Mouse (Mus musculus) spleen, postnatal 36 days (tissue): ENCODE data around the gene Pmch.

Experiments used
- DNase-seq, 2 experiments: peaks; one replicate each; pipeline ENCODE4 v3.0.0; 2022; ENCODE audit warnings: low spot score in 2 of 2, mixed read lengths in 1 of 2

Pmch gene

DNA sequence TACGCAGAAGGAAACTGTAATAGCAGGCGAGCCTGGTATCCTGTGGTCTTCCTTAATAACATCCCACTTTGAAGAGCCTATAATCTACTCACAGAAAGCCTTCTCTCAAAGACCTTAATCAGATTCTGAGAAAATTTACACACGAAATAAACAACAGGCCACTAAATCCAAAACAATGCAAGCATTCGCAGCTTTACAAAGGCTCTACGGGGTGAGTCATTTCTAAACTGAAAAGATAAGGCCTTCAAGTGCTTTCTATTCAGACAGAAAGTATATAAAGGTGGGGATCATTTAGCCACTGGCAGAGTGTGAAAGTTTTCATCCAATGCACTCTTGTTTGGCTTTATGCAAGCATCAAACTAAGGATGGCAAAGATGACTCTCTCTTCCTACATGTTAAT is at the start of gene Pmch:
TSS of gene Pmch (plus strand) at position 301 of the 400 bp plus-strand sequence.
- no peak for DNase-seq

GRCm38 (mm10) chr10:88044297-88044696 is 46.6 kb upstream of the Pmch start:
- DNase-seq, result no peak

DNA sequence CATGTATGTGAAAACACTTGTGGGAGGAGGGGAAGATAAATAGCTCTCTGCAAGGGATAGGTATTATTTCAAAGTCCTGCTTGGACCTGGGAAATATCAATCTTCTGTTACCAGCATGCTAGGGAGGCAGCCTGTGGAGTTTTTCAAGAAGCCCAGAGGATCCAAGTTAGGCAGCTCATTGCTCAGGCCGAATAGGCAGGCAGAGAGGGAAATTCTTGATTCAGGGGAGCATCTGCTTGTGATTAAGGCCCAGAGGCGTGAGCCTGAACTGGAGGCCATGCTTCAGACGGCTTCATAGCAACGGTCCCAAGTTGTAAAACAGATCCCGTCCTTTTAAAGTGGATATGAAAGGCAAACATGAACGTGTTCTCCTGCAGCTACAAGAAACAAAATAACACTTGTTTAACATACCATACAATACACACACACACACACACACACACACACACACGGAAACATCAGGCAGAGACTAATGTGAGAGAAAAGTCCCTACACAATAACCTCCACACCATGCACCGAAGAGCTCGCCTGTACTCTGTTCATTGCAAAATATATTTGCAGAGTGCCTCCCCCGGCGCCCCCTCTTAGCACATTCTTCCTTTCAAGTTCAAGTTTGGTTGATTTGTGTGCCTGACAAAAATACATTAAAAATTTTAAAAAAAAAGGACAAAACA is 44.6 kb upstream of the Pmch start:
- DNase-seq, result no peak

DNA sequence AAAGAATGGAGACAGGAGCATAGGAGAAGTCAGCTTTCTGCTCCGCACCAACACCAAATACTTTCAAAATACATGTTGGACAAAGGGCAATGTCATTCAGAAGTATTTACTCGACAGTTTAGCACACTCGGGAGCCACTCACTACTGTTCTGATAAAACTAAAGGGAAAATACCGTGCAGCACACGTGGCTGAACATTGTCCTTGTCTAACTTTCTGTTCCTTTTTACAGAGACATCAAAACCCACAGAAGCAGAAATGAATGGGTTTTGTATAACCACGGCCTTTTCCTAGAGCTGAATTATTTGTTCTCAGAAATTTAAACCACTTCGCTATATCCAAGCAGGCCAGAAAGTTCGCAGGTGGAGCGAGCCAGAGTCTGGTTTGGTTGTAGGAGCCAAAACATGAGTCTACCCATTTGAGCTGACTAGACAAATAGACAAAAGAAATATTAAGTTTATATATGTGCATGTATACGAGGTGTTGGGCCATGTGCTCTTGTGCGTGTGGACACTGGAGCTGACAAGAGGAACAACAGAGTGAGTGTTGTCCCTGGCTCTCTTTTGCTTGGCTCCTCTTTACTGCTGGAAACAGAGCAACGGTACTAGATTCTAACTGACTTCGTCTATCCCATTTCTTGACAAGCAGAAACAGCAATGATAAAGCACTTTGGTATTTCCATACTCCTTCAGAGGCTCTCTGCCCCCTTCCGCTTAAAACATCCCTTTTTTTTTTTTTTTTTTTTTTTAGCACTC is 36.5 kb upstream of the Pmch start:
- DNase-seq, result peak; percentile 16 to 22

DNA sequence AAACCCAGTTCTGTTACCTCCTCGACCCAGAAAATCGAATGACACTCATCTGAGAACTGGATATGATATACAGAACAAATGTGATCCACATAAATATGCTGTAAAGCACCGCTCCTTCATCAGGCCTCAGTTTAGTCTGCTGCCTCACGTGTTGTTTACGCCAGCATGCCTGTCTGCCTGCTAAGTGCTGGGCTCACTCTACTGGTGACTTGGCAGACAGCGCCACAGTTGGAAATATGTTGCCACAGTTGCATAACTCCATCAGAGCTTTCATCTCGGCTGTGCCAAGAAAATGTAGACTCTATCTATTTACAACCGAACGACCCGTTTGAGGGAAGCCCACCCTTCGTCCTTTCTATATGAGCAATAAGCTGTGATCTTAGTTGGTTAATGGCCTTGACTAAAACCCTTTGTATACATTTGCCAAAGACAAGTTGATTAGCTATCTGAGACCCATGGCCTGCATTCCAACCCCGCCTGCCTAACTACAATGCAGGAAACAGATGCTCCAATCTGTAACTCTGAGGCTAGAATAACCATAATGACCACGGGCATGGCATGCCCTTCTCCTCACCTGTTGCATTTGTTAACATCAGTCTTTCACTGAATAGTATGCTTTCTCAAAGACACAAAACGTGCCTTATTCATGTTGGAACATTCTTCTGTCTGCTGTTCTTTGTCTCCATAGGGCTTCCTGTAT is 33.8 kb upstream of the Pmch start:
- DNase-seq, result no peak

DNA sequence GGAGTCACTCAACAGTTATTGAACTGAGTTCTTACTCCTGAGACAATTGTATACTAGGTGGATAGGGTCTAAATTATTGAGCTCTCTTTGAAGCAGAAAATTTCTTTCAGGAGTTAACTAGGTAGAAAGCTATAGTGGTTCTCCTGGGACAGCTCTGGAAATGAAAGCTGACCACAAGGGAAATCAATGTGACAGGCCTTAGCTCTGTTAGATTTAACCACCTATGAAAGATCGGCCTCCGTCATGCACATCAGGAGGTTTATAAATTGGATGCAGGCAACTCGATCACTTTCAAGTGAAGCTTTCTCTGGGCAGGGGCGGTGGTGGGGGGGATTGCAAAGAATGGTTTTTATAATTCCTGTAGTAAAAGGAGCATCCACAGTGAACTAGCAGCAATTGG is 27.4 kb upstream of the Pmch start:
- DNase-seq, result no peak

GRCm38 (mm10) chr10:88064872-88065271 is 26.0 kb upstream of the Pmch start:
- DNase-seq, result no peak

DNA sequence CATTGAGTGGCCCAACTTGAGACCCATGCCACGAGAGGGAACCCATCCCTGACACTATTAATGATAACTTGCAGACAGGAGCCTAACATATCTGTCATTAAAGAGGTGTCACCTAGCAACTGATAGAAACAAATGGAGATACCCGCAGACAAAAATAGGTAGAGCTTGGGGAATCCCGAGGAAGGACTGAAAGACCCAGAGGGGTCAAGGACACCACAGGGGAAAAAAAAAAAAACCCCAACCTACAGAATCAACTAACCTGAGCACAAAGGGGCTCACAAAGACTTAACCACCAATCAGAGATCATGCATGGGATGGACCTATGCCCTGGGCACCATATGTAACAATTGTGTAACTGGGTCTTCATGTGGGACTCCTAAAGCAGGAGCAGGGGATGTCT is 23.5 kb upstream of the Pmch start:
- no peak for DNase-seq

- no peak for DNase-seq
Measured at GRCm38 (mm10) chr10:88106169-88106568, 15.3 kb downstream of the Pmch start.

- DNase-seq, result no peak
Measured at GRCm38 (mm10) chr10:88113290-88113689, 22.4 kb downstream of the Pmch start.

DNA sequence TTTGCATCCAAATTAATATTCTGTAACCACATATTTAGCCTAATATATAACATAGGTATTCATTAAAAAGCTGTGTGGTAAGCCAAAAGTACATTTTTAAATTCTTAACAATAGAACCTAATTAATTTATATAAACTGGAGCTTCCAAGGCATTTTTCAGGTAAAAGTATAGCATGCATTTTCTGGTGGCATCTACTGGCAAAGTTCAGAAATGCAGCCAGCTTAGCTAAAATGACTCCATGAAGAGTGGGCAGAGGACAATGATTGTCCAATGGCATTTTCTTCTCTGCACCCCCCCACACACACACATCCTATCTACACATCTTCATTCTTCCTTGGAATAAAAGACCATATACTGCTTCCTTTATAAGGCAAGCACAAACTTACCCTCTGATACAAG is 28.8 kb downstream of the Pmch start:
- no peak for DNase-seq

DNA sequence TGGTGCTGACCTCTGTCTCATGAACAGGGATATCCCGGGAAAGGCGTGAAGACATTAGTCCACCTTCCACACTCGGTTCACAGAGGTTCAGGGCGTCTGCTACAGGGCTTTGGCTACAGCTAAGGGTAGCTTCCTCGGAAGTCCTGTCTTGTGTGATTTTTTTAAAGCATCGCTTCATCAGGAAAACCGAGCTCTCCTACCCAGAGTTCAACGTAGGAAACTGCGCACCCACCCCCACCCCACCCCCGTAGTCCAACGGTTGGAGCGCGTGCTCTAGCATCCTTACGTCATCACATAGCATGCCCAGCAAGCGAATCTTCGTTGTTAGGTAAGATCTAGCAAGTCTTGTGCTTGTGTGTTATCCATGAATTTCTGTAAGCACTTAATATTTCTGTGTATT is 44.8 kb downstream of the Pmch start:
- no peak for DNase-seq
